Mouse (Mus musculus): ENCODE measurements around the gene Heg1. TPM values are rescaled to one million over a fixed set of nuclear protein-coding genes. Genes with fewer than 3 reads are reported as not detected.

Heg1 gene
- polyA plus RNA-seq, 1 experiment from 2014 or later, result 22.1 TPM

DNA sequence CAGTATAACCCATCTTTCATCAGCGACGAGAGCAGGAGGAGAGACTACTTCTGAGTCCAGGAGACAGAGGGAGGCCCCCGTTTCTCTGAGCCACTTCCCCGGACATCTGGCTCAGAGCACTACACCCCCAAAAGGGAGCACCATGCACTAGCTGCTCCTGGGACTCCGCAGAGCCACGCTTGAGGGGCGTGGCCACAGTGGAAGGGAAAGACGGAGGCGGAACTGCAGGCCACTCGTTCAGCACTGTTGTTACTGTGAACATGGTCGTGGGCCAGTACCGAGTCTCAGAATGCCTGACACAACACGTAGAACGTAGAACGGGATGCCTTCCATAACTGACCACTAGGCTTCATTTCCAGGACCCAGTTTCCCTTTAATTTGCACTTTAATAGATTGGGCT lies 82.6 kb downstream of the Heg1 start:
- H3K4me2 ChIP-seq, result no peak overlapping the region
- WGBS, result 70% methylated on average over 15 of the region's 15 CpGs
- H3K36me3 ChIP-seq, result no peaks in the 10 kb centered on the region
- H3K9me3 ChIP-seq, result no peaks in the 10 kb centered on the region
- no peak overlapping the region for H3K4me3 ChIP-seq (replicated peaks)
- H3K9ac ChIP-seq, result no peak overlapping the region
- no peak for ATAC-seq (ENCODE audit: insufficient read depth, low FRiP score, low read depth)
- H3K27ac ChIP-seq, result no peak overlapping the region
- H3K27me3 ChIP-seq (replicated peaks), result no peaks in the 10 kb centered on the region
- H3K4me1 ChIP-seq, result no peaks in the 10 kb centered on the region

DNA sequence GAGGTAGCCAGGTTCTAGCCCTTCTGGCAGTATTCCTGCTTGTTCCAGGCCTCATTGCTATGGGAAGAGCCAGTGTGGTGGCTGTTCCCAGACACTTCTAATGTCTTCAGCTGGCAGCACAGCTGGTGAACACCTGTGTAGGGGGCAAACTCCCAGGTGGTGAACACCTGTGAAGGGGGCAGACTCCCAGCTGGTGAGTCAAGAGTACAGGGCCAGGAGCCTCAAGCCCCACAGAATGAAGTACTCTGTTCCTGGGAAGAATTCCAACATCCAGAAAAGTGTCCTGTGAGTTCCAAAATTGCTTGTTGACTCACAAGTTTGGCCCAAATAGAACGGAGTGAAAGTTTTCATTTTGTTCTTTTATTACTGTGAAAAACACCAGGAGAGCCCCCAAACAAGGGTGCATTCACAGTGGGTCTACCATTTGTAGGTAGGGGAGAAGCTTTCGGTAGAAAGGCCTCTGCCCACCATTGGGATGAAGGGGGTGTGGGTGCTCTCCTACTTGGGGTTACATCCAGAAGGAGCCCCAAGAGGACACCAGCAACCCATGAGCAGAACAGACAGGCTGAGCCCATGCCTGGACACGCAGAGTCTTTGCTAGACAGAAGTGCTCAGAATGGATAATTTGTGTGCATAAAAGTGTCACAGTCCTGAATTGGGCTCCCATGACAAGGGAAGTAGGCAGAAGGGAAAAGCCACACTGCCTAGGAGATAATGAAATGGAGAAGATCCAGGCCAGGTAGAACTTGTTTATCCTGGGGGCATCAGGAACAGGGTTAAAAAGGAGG lies 84.5 kb downstream of the Heg1 start:
- H3K4me2 ChIP-seq, result no peak overlapping the region

DNA sequence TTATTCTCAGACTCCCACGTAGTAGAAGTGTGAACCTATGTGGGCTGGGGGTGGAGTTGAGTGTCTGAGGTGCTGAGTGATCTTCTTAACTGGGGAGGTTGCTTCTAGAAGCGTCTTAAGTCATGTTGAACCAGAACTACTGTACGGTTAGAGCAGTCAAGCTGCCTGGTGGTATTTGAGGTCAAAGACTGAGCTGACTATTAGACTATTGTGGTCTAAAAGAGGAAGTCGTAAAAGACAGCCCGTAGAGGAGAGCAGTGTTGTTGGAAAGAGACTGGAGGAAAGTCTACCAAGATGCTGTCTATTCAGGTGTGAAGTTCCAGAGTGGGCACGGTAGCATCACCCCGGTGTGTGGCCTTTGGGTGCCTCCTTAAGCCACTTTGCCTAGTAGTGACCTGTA lies 85.7 kb downstream of the Heg1 start:
- WGBS, result 75% methylated on average over 7 of the region's 7 CpGs
- Histone ChIP-seq H3K4me3 (replicated peaks) (no peak overlapping the region), H3K9me3 (no peaks in the 10 kb centered on the region), H3K4me1 (no peaks in the 10 kb centered on the region), H3K27me3 (replicated peaks) (no peaks in the 10 kb centered on the region), H3K4me2 (no peak overlapping the region), H3K9ac (no peak overlapping the region), H3K36me3 (no peaks in the 10 kb centered on the region), H3K27ac (no peak overlapping the region)
- no peak for ATAC-seq (ENCODE audit: insufficient read depth, low FRiP score, low read depth)

More for the DNA sequence above, 84.5 kb downstream of the Heg1 start:
- Histone ChIP-seq H3K36me3 (no peaks in the 10 kb centered on the region), H3K27me3 (replicated peaks) (no peaks in the 10 kb centered on the region), H3K9me3 (no peaks in the 10 kb centered on the region), H3K4me1 (no peaks in the 10 kb centered on the region), H3K9ac (no peak overlapping the region), H3K27ac (no peak overlapping the region), H3K4me3 (replicated peaks) (no peak overlapping the region)
- no peak for ATAC-seq (ENCODE audit: insufficient read depth, low FRiP score, low read depth)
- WGBS, result 86% methylated on average over 3 of the region's 3 CpGs

DNA sequence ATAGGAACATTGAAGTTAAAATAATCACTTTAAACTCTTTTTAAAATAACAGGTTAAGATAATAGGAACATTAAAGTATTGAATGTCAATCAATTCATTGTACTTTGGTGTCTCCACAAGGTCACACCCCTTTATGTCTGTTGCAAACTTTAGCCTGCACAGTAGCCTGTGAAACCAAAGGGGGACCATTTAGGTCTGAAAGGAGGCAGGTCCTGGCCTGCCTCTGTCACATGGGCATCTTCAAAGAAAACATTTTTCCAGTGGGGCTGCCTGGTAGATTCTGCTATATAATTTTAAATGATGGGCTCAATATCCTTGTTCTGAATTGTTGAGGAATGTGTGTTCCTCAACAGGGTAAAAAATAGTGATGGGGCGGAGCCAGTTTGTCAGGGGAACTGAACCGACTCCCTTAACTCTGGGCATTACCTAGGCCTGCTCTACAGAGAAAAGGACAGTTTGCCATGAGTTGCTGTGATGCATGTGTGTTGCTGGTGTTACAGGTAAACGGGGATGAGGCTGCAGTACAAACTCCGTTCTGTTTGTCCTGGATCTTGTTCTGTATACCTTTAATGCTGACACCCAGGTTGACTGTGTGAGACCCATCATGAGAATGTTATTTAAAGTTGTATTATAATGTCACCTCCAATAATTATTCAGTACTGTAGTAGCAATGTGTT lies 86.7 kb downstream of the Heg1 start:
- H3K4me2 ChIP-seq, result no peak overlapping the region
- 82% methylated on average over 4 of the region's 4 CpGs for WGBS
- no peaks in the 10 kb centered on the region for H3K9me3 ChIP-seq
- no peak overlapping the region for H3K27ac ChIP-seq
- H3K4me3 ChIP-seq (replicated peaks), result no peak overlapping the region
- ATAC-seq (ENCODE audit: insufficient read depth, low FRiP score, low read depth), result no peak
- no peaks in the 10 kb centered on the region for H3K36me3 ChIP-seq
- no peaks in the 10 kb centered on the region for H3K4me1 ChIP-seq
- H3K27me3 ChIP-seq (replicated peaks), result no peaks in the 10 kb centered on the region
- H3K9ac ChIP-seq, result no peak overlapping the region

DNA sequence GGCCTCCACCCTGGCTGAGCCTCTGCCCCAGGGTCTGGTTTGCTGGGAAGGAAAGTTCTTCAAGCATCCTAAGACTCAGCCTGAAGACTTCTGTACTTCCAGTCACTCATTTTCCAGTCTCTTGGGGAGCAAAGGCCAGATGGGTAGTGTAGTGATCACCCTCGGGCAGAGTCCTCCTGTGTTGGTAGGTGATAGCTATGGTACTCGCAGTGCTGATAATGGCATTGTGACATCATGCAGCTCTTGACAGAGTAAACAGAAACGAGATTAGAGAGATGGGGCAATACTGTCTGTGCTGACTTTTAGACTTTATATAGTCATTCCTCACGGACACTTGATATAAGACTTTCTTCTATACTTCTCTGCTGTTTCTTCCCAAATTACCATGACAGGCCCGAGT lies 88.6 kb downstream of the Heg1 start:
- Histone ChIP-seq H3K9me3 (no peaks in the 10 kb centered on the region), H3K27me3 (replicated peaks) (no peaks in the 10 kb centered on the region), H3K4me2 (no peak overlapping the region), H3K36me3 (no peaks in the 10 kb centered on the region), H3K9ac (no peak overlapping the region), H3K27ac (no peak overlapping the region), H3K4me3 (replicated peaks) (no peak overlapping the region), H3K4me1 (no peaks in the 10 kb centered on the region)
- 79% methylated on average over 5 of the region's 5 CpGs for WGBS
- ATAC-seq (ENCODE audit: insufficient read depth, low FRiP score, low read depth), result peak; percentile 63; the same call in 1 of the 2 replicates

DNA sequence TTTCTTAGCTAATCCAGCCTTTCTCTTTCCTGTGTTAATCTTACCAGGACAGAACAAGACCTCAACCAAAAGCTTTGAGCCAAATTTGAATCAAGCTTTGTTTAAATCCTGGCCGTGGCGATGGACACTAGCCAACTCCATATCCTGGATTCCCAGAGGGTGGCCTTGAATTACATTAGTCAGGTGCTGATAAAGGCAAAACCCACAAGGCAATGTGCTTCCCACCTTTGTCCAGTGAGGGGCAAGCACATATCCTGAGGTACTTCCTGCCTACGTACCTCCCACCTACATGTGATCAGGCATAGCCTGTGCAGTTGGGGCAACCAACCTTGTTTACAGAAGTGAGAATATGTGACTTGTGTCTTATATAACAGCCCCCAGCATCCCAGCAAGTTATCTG lies 90.8 kb downstream of the Heg1 start:
- no peaks in the 10 kb centered on the region for H3K4me1 ChIP-seq
- no peak overlapping the region for H3K9ac ChIP-seq
- no peak overlapping the region for H3K4me2 ChIP-seq
- no peak for ATAC-seq (ENCODE audit: insufficient read depth, low FRiP score, low read depth)
- no peaks in the 10 kb centered on the region for H3K36me3 ChIP-seq
- H3K27me3 ChIP-seq (replicated peaks), result no peaks in the 10 kb centered on the region
- no peak overlapping the region for H3K27ac ChIP-seq
- WGBS, result 65% methylated on average over 3 of the region's 3 CpGs
- H3K4me3 ChIP-seq (replicated peaks), result no peak overlapping the region
- no peaks in the 10 kb centered on the region for H3K9me3 ChIP-seq

DNA sequence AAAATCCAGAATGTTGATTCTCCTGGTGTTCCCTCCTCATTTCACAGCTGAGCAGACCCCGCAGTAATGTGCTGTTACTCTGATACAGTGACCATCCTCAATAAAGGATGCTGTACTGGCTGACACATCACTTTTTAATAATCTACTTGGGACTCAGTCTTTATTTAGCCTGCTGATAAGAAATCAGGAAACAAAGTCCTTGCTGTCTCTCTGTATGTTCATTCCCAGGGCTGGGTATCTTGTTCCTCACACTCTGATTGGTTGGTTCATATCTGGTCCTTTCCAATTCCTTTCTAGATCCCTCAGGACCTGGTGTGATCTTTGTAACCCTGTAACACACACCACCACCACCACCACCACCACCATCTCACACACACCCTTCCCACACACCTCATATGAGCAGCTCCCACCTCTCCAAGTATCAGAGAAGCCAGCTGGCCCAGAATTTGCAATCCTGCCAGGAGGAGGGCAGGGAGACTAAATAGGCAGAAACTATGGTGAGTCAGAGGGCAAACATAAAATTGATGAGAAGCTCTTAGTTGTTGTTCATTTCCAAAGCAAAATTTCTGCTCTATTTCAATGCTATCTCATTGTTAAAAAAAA lies 91.7 kb downstream of the Heg1 start:
- H3K27me3 ChIP-seq (replicated peaks), result no peaks in the 10 kb centered on the region
- ATAC-seq (ENCODE audit: insufficient read depth, low FRiP score, low read depth), result no peak
- H3K9me3 ChIP-seq, result no peaks in the 10 kb centered on the region
- no peaks in the 10 kb centered on the region for H3K36me3 ChIP-seq
- H3K27ac ChIP-seq, result no peak overlapping the region
- H3K4me1 ChIP-seq, result no peaks in the 10 kb centered on the region
- H3K9ac ChIP-seq, result no peak overlapping the region
- H3K4me2 ChIP-seq, result no peak overlapping the region
- no peak overlapping the region for H3K4me3 ChIP-seq (replicated peaks)
- WGBS, result 75% methylated on average over 1 of the region's 1 CpGs

DNA sequence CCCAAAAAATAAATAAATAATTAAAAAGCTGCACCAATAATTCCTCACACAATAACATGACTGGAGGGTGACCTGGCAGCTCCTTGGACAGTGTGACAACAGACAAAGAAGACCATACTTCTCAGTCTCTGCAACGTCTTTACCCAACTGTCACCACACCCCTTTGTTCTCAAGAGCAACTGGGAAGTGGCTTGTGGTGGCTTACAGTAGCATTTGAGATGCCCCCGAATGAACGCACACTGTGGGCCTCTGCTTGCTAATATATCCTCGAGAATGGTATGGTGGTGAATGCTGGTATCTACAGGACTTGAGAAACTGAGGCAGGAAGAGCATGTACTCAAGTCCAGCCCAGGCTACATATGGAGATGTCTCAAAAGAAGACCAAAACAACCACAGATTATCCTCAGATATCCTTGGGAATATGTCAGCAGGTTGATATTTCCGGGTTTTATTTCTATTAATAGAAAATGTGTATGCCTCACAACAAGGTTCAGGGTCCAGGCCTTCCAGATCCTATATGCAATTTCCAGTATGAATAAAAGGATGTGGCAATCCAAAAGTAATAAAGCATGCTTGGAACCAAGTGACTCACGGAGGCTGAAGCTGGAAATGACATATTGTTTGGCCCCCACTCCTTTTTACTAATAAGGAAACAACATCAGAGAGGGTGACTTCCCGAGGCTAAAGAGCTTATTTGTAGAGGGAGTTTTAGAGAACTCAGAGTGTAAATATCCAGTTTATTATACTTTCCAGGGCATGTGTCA lies 92.8 kb downstream of the Heg1 start:
- Histone ChIP-seq H3K36me3 (no peaks in the 10 kb centered on the region), H3K4me2 (no peak overlapping the region), H3K27ac (no peak overlapping the region), H3K4me3 (replicated peaks) (no peak overlapping the region), H3K27me3 (replicated peaks) (no peaks in the 10 kb centered on the region), H3K9me3 (no peaks in the 10 kb centered on the region), H3K9ac (no peak overlapping the region), H3K4me1 (peaks cover 2% of the 10 kb centered on the region; the same call in 1 of the 2 replicates)
- no peak for ATAC-seq (ENCODE audit: insufficient read depth, low FRiP score, low read depth)
- 66% methylated on average over 7 of the region's 7 CpGs for WGBS

DNA sequence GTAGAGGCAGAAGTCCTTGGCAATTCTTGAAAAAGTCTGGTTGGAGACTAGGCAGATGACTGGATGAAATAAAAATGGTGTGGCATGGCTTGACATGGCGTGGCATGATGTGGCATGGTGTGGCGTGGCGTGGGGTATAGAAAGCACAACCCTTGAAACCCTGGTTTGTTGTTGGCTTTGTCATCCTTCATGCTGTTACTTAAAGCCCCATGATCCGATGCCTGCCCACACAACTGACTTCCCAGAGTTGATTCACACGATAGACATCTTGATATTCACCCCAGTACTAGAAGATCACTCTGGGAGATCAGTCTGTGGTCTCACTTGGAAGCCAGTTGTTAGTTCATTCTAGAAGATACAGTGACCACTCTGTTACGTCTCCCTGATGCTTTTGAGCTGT lies 93.4 kb downstream of the Heg1 start:
- no peak overlapping the region for H3K4me2 ChIP-seq
- WGBS, result 88% methylated on average over 6 of the region's 6 CpGs
- no peak for ATAC-seq (ENCODE audit: insufficient read depth, low FRiP score, low read depth)

DNA sequence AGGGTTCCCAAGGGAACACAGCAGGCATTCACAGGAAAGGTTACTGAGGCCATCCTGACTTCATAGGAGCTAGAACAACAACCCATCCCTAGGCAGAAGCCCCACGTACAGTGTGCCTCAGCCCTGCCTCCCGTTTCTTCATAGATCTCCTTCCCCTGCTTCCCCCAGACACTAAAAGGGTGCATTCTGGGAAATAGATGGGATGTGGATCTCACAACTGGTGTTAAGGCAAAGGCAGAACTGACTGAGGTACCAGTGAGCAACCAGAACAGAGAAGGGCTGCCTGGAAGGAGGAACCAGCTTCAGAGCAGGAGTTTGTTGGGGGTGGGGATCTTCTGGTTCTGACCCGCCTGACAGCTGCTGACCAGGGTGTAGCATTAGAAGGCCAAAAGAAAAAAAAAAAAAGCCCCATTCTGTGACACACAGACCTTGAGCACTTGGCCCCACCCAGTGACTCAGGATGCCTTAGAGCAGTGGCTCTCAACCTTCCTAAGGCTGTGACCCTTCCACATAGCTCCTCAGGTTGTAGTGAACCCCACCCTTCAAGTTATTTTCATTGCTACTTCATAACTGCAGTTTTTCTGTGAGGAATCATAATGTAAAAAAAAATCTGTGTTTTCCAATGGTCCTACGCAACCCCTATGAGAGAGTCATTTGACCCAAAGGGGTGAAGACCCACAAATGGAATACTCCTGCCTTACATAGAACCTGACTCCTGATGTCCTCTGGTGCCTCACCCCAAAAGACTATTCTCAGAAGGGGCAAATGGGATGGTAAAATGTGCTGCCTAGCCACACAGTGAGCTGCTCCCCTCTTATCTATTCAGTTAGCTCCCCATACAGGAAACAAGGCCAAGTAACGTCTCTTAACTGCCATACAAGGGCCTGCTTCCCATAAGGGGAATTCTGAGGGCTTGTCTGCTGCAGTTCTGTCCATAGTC lies 97.9 kb downstream of the Heg1 start:
- no peaks in the 10 kb centered on the region for H3K9me3 ChIP-seq
- H3K36me3 ChIP-seq, result no peaks in the 10 kb centered on the region
- H3K9ac ChIP-seq, result no peak overlapping the region
- no peak overlapping the region; the same call in 1 of the 2 replicates for H3K27ac ChIP-seq
- H3K27me3 ChIP-seq (replicated peaks), result no peaks in the 10 kb centered on the region
- no peak for ATAC-seq (ENCODE audit: insufficient read depth, low FRiP score, low read depth)
- H3K4me3 ChIP-seq (replicated peaks), result no peak overlapping the region
- peaks cover 4% of the 10 kb centered on the region; the same call in 1 of the 2 replicates for H3K4me1 ChIP-seq
- 64% methylated on average over 5 of the region's 5 CpGs for WGBS
- no peak overlapping the region for H3K4me2 ChIP-seq

More for the DNA sequence above, 93.4 kb downstream of the Heg1 start:
- Histone ChIP-seq H3K27ac (no peak overlapping the region), H3K9me3 (no peaks in the 10 kb centered on the region), H3K9ac (no peak overlapping the region), H3K36me3 (no peaks in the 10 kb centered on the region), H3K27me3 (replicated peaks) (no peaks in the 10 kb centered on the region), H3K4me1 (peaks cover 4% of the 10 kb centered on the region; the same call in 1 of the 2 replicates), H3K4me3 (replicated peaks) (no peak overlapping the region)

DNA sequence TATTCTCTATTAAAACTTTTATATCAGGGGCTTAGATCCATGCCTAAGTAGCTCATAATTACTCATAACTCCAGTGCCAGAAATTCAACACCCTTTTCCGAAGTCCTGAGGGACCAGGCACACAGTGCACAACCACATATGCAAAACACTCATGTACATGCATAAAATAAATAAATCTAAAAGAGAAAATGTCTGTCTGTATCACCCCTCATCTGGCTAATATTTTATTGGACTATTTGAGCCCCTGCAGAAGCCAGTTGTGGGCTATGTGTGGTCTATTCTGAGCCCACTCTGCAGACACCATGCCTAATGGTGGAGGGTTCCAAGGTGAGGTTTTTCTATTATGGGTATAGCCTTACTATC lies 98.5 kb downstream of the Heg1 start:
- Histone ChIP-seq H3K27me3 (replicated peaks) (no peaks in the 10 kb centered on the region), H3K4me2 (no peak overlapping the region), H3K27ac (no peak overlapping the region), H3K9me3 (no peaks in the 10 kb centered on the region), H3K36me3 (no peaks in the 10 kb centered on the region), H3K9ac (no peak overlapping the region), H3K4me1 (peaks cover 4% of the 10 kb centered on the region; the same call in 1 of the 2 replicates), H3K4me3 (replicated peaks) (no peak overlapping the region)
- 85% methylated on average over 1 of the region's 1 CpGs for WGBS
- ATAC-seq (ENCODE audit: insufficient read depth, low FRiP score, low read depth), result no peak

All from stomach, embryonic 15.5 days (tissue).